Mouse (Mus musculus): ENCODE measurements at regions not wholly inside any gene's neighbourhood (a gene's known extent, or its start where the extent isn't known, plus 50 kb on each side); places are given as distances from the start of the nearest gene placed in this dataset.

- TF ChIP-seq POLR2A (IDR thresholded peaks at IDR 0.05; ENCODE audit: low read depth, low read length): no peak
- TF ChIP-seq TCF12 (IDR thresholded peaks at IDR 0.05; ENCODE audit: low read depth, low read length): no peak
- TF ChIP-seq USF1 (IDR thresholded peaks at IDR 0.05; ENCODE audit: low read depth, low read length): no peak
- no peak for TF ChIP-seq CTCF (conservative IDR thresholded peaks at IDR 0.05 in 1 of 2, IDR thresholded peaks at IDR 0.05 in 1 of 2; ENCODE audit: low read depth in 2 of 2, low read length in 2 of 2)
- no peak for TF ChIP-seq ZNF384 (IDR thresholded peaks at IDR 0.05; ENCODE audit: low read depth, low read length)
- TF ChIP-seq ZMIZ1 (IDR thresholded peaks at IDR 0.05; ENCODE audit: low read depth, low read length): no peak
- TF ChIP-seq CHD1 (IDR thresholded peaks at IDR 0.05; ENCODE audit: low read depth, low read length): no peak
- TF ChIP-seq NELFE (IDR thresholded peaks at IDR 0.05; ENCODE audit: low read depth, low read length): no peak
Observed at GRCm38 (mm10) chr10:111592416-111593149, 86.5 kb downstream of the Phlda1 start.
